Mouse (Mus musculus) neural tube, embryonic 11.5 days (tissue): ENCODE measurements around the gene Col26a1. TPM values are rescaled to one million over a fixed set of nuclear protein-coding genes. Genes with fewer than 3 reads are reported as not detected.
A peak's percentile ranks its signal among the peaks of the same experiment; 100 is the strongest.

Source experiments
- ATAC-seq: fragments of 200-750 bp; cut with Nextera tagmentation; 2 replicates; pipeline ENCODE4 v1.8.0; 2017; ENCODE audit warnings: moderate number of reproducible peaks, mild to moderate bottlenecking, moderate TSS enrichment, moderate library complexity; ENCODE audit not compliant: insufficient read depth, low FRiP score, low TSS enrichment
- DNase-seq: peaks from one replicate; pipeline ENCODE4 v3.0.0-alpha.2; 2015; ENCODE audit warnings: low spot score
- H3K27ac ChIP-seq: fragments of 300-500 bp; sonication (generic); 2 replicates; pipeline ENCODE4 v1.5.1; 2014; ENCODE audit warnings: low read depth, mild to moderate bottlenecking, low read length
- H3K27me3 ChIP-seq: fragments of 300-500 bp; sonication (generic); 2 replicates; pipeline ENCODE4 v1.6.1; 2014; ENCODE audit warnings: mild to moderate bottlenecking, low read length, mixed read lengths; ENCODE audit not compliant: control insufficient read depth, insufficient read depth
- H3K36me3 ChIP-seq: fragments of 300-500 bp; sonication (generic); 2 replicates; pipeline ENCODE4 v1.6.1; 2014; ENCODE audit warnings: mild to moderate bottlenecking, low read length, moderate library complexity, mixed read lengths; ENCODE audit not compliant: control insufficient read depth, insufficient read depth
- H3K4me1 ChIP-seq: fragments of 300-500 bp; sonication (generic); 2 replicates; pipeline ENCODE4 v1.6.1; 2014; ENCODE audit warnings: low read length, mixed read lengths; ENCODE audit not compliant: control insufficient read depth, insufficient read depth
- H3K4me2 ChIP-seq: fragments of 300-500 bp; sonication (generic); 2 replicates; pipeline ENCODE4 v1.6.1; 2014; ENCODE audit warnings: low read depth, mild to moderate bottlenecking, moderate library complexity
- H3K4me3 ChIP-seq: fragments of 300-500 bp; sonication (generic); 2 replicates; pipeline ENCODE4 v1.5.1; 2014; ENCODE audit warnings: low read depth, low read length
- H3K9ac ChIP-seq: fragments of 300-500 bp; sonication (generic); 2 replicates; pipeline ENCODE4 v1.6.1; 2014; ENCODE audit warnings: mild to moderate bottlenecking, low read length
- H3K9me3 ChIP-seq: fragments of 300-500 bp; sonication (generic); 2 replicates; pipeline ENCODE4 v1.6.1; 2016; ENCODE audit warnings: low read length; ENCODE audit not compliant: control insufficient read depth
- WGBS: fragments of 180-500 bp; shearing (Covaris S2); extraction: QIAGEN DNeasy Blood & Tissue Kit; methylation state at CpG from one replicate; pipeline ENCODE4 v1.1.7; 2014; 5-methylcytosine and 5-hydroxymethylcytosine counted together
- polyA plus RNA-seq: library from polyadenylated mRNA; unstranded; fragments of >200 nt; fragmentation: Nextera tagmentation; extraction: Ambion mirVana; gene quantifications from 2 replicates; pipeline ENCODE4 v1.2.1, GENCODE M21; 2014

Gene Col26a1
- polyA plus RNA-seq, 1 experiment from 2014 or later: 51.6 TPM

GRCm38 (mm10) chr5:136867706-136868105 is 15.3 kb downstream of the Col26a1 start:
- Histone ChIP-seq H3K36me3 (no peaks in the 10 kb centered on the region), H3K4me2 (no peak overlapping the region), H3K27ac (no peak overlapping the region), H3K4me1 (peaks cover 16% of the 10 kb centered on the region), H3K27me3 (no peaks in the 10 kb centered on the region), H3K9ac (no peak overlapping the region), H3K4me3 (no peak overlapping the region), H3K9me3 (no peaks in the 10 kb centered on the region)
- DNase-seq (no peak), ATAC-seq (no peak)
- WGBS: 82% methylated on average over 5 of the region's 5 CpGs

- peak overlapping the region; percentile 14; the same call in 1 of the 2 replicates for H3K4me2 ChIP-seq
These were observed 18.9 kb downstream of the Col26a1 start for GRCm38 (mm10) chr5:136863961-136864674.

DNA sequence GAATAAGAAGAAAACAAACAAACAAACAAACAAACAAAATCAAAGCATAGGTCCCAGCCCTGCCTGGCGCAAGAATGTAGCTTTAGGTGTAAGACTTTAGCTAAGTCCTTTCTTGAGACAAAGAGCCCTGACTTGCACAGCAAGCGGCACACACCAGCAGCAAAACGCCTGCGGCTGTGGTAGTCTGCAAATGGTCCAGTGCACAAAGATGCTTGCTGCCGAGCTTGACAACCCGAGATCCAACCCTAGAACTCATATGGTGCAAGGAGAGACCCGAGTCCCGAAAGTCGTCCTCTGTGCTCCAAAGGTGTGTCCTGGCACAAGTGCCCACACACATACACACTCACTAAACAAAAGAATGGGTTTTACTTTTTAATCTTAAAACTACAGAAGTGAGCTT is 19.7 kb downstream of the Col26a1 start:
- Histone ChIP-seq H3K9me3 (no peaks in the 10 kb centered on the region), H3K4me2 (0 out of 2 replicates have a peak overlapping the region, but pooled peaks have one; percentile 7), H3K27ac (peak overlapping the region; percentile 88), H3K4me1 (peaks cover 24% of the 10 kb centered on the region), H3K4me3 (no peak overlapping the region), H3K36me3 (peaks cover 2% of the 10 kb centered on the region; the same call in 1 of the 2 replicates), H3K9ac (no peak overlapping the region; the same call in 1 of the 2 replicates), H3K27me3 (no peaks in the 10 kb centered on the region)
- DNase-seq (no peak), ATAC-seq (no peak)
- WGBS: 49% methylated on average over 9 of the region's 9 CpGs

More at GRCm38 (mm10) chr5:136863961-136864674, 18.9 kb downstream of the Col26a1 start:
- Histone ChIP-seq H3K4me1 (peaks cover 24% of the 10 kb centered on the region), H3K9ac (peak overlapping the region; percentile 5; the same call in 1 of the 2 replicates), H3K27ac (peak overlapping the region; percentile 88), H3K27me3 (no peaks in the 10 kb centered on the region), H3K36me3 (no peaks in the 10 kb centered on the region), H3K9me3 (no peaks in the 10 kb centered on the region), H3K4me3 (no peak overlapping the region)
- 15% methylated on average over 14 of the region's 14 CpGs for WGBS
- peak; percentile 74 for ATAC-seq
- peak; percentile 83 for DNase-seq

DNA sequence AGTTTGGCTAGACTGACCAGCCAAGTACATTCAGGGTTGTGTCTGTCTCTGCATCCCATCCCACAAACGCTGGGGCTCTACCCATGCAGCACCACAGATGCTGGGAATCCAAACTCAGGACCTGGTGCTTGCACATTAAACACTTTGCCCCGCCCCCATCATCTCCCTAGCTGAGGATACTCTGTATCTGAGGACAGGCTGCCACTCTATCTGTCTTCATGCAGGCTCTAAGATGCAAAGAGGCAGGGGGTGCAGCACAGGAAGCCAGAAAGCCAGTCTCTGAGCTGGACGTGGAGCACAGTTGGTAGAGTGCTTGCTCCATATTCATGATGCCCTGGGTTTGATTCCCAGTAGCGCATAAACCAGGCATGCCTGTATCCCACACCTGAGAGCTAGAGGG is 20.2 kb downstream of the Col26a1 start:
- peaks cover 2% of the 10 kb centered on the region; the same call in 1 of the 2 replicates for H3K36me3 ChIP-seq
- 54% methylated on average over 4 of the region's 4 CpGs for WGBS
- no peaks in the 10 kb centered on the region for H3K9me3 ChIP-seq
- peak overlapping the region; percentile 88; the same call in 1 of the 2 replicates for H3K27ac ChIP-seq
- no peak overlapping the region for H3K4me3 ChIP-seq
- ATAC-seq: no peak
- H3K9ac ChIP-seq: no peak overlapping the region
- no peak for DNase-seq
- H3K27me3 ChIP-seq: no peaks in the 10 kb centered on the region
- no peak overlapping the region for H3K4me2 ChIP-seq
- peaks cover 24% of the 10 kb centered on the region for H3K4me1 ChIP-seq

GRCm38 (mm10) chr5:136861191-136861940 is 21.6 kb downstream of the Col26a1 start:
- no peaks in the 10 kb centered on the region for H3K9me3 ChIP-seq
- peaks cover 24% of the 10 kb centered on the region for H3K4me1 ChIP-seq
- DNase-seq (peak; percentile 44), ATAC-seq (no peak)
- peak overlapping the region; percentile 23; the same call in 1 of the 2 replicates for H3K9ac ChIP-seq
- H3K4me3 ChIP-seq: no peak overlapping the region; the same call in 1 of the 2 replicates
- H3K27me3 ChIP-seq: no peaks in the 10 kb centered on the region
- 7% methylated on average over 20 of the region's 20 CpGs for WGBS
- peaks cover 2% of the 10 kb centered on the region; the same call in 1 of the 2 replicates for H3K36me3 ChIP-seq
- H3K4me2 ChIP-seq: peak overlapping the region; percentile 32
- H3K27ac ChIP-seq: peak overlapping the region; percentile 28

- no peak for ATAC-seq
- H3K27ac ChIP-seq: no peak overlapping the region
These were observed 32.3 kb downstream of the Col26a1 start for GRCm38 (mm10) chr5:136850716-136851115.

DNA sequence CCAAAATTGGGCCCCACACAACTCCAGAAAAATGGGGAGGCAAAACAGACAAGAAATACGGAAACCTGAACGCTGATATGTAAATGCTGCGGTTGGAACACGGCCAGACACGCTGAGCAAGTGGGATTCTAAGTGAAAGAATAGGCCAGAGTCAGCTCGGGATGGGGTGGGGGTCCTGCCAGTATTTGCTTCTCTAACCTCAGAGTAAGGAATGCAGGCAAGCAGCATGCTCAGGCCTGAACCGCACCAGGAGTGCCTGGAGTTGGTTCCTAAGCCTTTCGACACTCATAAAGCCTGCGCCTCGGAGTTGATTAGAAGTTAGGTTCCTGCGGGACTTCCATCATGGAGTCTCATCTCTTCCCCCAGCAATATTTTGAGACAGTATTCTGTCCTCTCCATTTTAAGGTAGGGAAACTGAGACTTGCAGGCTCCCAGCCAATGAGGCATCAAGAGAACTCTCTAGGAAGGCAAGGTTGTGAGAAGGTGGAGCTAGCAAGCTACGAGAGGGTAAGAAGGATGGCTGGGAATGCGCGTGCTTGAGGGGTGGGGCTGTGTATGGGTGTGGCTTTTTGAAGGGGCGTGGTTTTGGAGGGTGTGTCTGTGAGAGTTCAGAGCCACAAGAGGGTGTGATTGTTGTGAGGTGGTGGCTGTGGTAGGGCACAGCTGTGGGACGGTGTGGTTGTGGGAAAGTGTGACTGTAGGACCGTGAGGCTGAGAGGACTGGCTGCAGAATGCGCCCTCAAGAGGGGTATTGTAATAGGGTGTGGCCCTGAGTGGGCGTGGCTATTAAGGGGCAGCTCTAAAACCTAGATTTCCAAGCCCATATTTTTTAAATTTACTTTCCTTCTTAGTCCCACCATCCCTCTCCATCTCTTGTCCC is 36.4 kb downstream of the Col26a1 start:
- WGBS: 84% methylated on average over 19 of the region's 19 CpGs
- H3K27ac ChIP-seq: no peak overlapping the region
- H3K4me1 ChIP-seq: no peaks in the 10 kb centered on the region
- no peaks in the 10 kb centered on the region; the same call in 1 of the 2 replicates for H3K36me3 ChIP-seq
- no peak overlapping the region for H3K4me3 ChIP-seq
- H3K4me2 ChIP-seq: no peak overlapping the region
- DNase-seq: no peak
- H3K9me3 ChIP-seq: no peaks in the 10 kb centered on the region
- H3K9ac ChIP-seq: no peak overlapping the region
- no peaks in the 10 kb centered on the region for H3K27me3 ChIP-seq
- ATAC-seq: no peak

More at GRCm38 (mm10) chr5:136850716-136851115, 32.3 kb downstream of the Col26a1 start:
- Histone ChIP-seq H3K4me1 (no peaks in the 10 kb centered on the region), H3K36me3 (no peaks in the 10 kb centered on the region; the same call in 1 of the 2 replicates), H3K4me2 (no peak overlapping the region), H3K27me3 (no peaks in the 10 kb centered on the region), H3K9me3 (no peaks in the 10 kb centered on the region), H3K9ac (no peak overlapping the region), H3K4me3 (no peak overlapping the region)
- no peak for DNase-seq
- 78% methylated on average over 6 of the region's 6 CpGs for WGBS

DNA sequence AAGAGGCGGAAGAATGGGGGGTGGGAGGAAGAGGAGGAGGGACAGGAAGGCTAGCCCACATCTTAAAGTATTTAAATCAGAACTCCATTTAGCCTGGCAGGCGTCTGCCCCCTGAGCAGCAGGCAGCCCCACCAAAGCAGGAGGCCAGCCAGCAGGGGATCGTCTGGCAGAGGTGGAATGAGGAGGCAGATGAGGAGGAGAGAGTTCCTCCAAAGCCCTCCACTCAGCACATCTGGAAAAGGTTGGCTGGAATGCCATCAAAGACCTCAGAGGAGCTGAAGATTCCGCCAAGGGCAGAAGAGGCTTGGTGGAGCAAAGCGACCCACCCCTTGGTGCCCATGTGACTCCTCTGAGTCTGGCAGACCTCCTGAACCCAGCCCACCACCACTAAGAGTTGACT is 39.1 kb downstream of the Col26a1 start:
- ATAC-seq (no peak), DNase-seq (no peak)
- Histone ChIP-seq H3K27me3 (no peaks in the 10 kb centered on the region), H3K9ac (no peak overlapping the region), H3K4me2 (no peak overlapping the region), H3K27ac (no peak overlapping the region), H3K36me3 (no peaks in the 10 kb centered on the region; the same call in 1 of the 2 replicates), H3K9me3 (no peaks in the 10 kb centered on the region), H3K4me3 (no peak overlapping the region), H3K4me1 (no peaks in the 10 kb centered on the region)
- WGBS: 48% methylated on average over 5 of the region's 5 CpGs
